14 mouse cellular contexts compared by ENCODE assay signal in genomic region chr12:3810455-3810854, GRCm38 (mm10). TPM values are rescaled to one million over a fixed set of nuclear protein-coding genes. Genes with fewer than 3 reads are reported as not detected.
DNase-seq lines count a peak whose midpoint lies in the region; ATAC-seq and TF ChIP-seq lines count a peak whose summit lies in the region.
"Had no signal": no experiment of that assay in that cellular context is flagged by ENCODE, and none has a peak within 500 bp of the region (broad histone marks: within the 10 kb centered on the region; RNA-seq: fewer than 3 reads in every experiment).

No protein-coding gene starts in this region.

- H3K27ac ChIP-seq in hindbrain, postnatal 0 days: peak overlapping the region; percentile 46; the same call in 1 of the 2 replicates
- no peak overlapping the region for H3K27ac ChIP-seq in hindbrain, embryonic 11.5 days (ENCODE audit: low read depth, low read length)
- peak overlapping the region; percentile 18; the same call in 1 of the 2 replicates for H3K27ac ChIP-seq in midbrain, postnatal 0 days (ENCODE audit: low read depth, low read length)
- no peak overlapping the region for H3K27ac ChIP-seq in midbrain, embryonic 11.5 days (ENCODE audit: low read depth, low read length)
- no peak overlapping the region for H3K27ac ChIP-seq in forebrain, embryonic 12.5 days
- H3K27ac ChIP-seq: midbrain, embryonic 13.5 days had no signal

- no peak for ATAC-seq in hindbrain, postnatal 0 days
- no peak for ATAC-seq in hindbrain, embryonic 11.5 days (ENCODE audit: low FRiP score)
- ATAC-seq in midbrain, postnatal 0 days (ENCODE audit: low FRiP score): no peak
- no peak for ATAC-seq in midbrain, embryonic 11.5 days (ENCODE audit: low FRiP score)
- ATAC-seq in forebrain, embryonic 12.5 days (ENCODE audit: low FRiP score): no peak
- ATAC-seq: activated CD4-positive, CD25-positive, alpha-beta regulatory T cell, adult 4 months; midbrain, embryonic 13.5 days had no signal

- WGBS in hindbrain, postnatal 0 days: 34% methylated on average over 4 of the region's 4 CpGs
- 37% methylated on average over 4 of the region's 4 CpGs for WGBS in hindbrain, embryonic 11.5 days
- 40% methylated on average over 4 of the region's 4 CpGs for WGBS in midbrain, postnatal 0 days
- 49% methylated on average over 3 of the region's 4 CpGs for WGBS in midbrain, embryonic 11.5 days
- WGBS in forebrain, embryonic 12.5 days: 57% methylated on average over 4 of the region's 4 CpGs

- peak; percentile 40 for DNase-seq in cerebellum, adult 9-10 months
- DNase-seq in cerebellum, postnatal 4 days (ENCODE audit: low spot score in 2 of 2): no peak
- no peak for DNase-seq in hindbrain, postnatal 0 days (ENCODE audit: low spot score)
- DNase-seq in hindbrain, embryonic 11.5 days (ENCODE audit: low spot score): no peak
- no peak for DNase-seq in midbrain, postnatal 0 days (ENCODE audit: low spot score)
- DNase-seq in midbrain, embryonic 11.5 days (ENCODE audit: low spot score, missing footprints): no peak
- no peak for DNase-seq in spleen, postnatal 10 days (ENCODE audit: low spot score in 2 of 2)
- DNase-seq: heart, adult 18-20 months; thymus, postnatal 14 days had no signal

- peaks cover 41% of the 10 kb centered on the region for H3K4me1 ChIP-seq in hindbrain, postnatal 0 days (ENCODE audit: insufficient read depth, low read length)
- no peaks in the 10 kb centered on the region; the same call in 1 of the 2 replicates for H3K4me1 ChIP-seq in hindbrain, embryonic 11.5 days (replicated peaks; ENCODE audit: control insufficient read depth, insufficient read depth, low read length)
- H3K4me1 ChIP-seq in midbrain, postnatal 0 days (ENCODE audit: insufficient read depth, low read length): peaks cover 32% of the 10 kb centered on the region
- H3K4me1 ChIP-seq in midbrain, embryonic 11.5 days (ENCODE audit: control insufficient read depth, insufficient read depth, low read length): peaks cover 17% of the 10 kb centered on the region
- peaks cover 49% of the 10 kb centered on the region for H3K4me1 ChIP-seq in forebrain, embryonic 12.5 days

- no peak overlapping the region for H3K9ac ChIP-seq in hindbrain, postnatal 0 days (replicated peaks; ENCODE audit: low read length)
- no peak overlapping the region for H3K9ac ChIP-seq in hindbrain, embryonic 11.5 days (ENCODE audit: low read depth, low read length)
- H3K9ac ChIP-seq in midbrain, postnatal 0 days (replicated peaks; ENCODE audit: low read length, poor library complexity, severe bottlenecking): 0 out of 2 replicates have a peak overlapping the region, but pooled peaks have one; percentile 19
- no peak overlapping the region for H3K9ac ChIP-seq in midbrain, embryonic 11.5 days (ENCODE audit: low read length)
- H3K9ac ChIP-seq in forebrain, embryonic 12.5 days: no peak overlapping the region
- H3K9ac ChIP-seq: midbrain, embryonic 13.5 days had no signal

- H3K36me3 ChIP-seq in hindbrain, postnatal 0 days (ENCODE audit: insufficient read depth, low read length): no peaks in the 10 kb centered on the region
- no peaks in the 10 kb centered on the region for H3K36me3 ChIP-seq in hindbrain, embryonic 11.5 days (ENCODE audit: control insufficient read depth, insufficient read depth, low read length)
- H3K36me3 ChIP-seq in midbrain, postnatal 0 days (ENCODE audit: insufficient read depth, low read length): no peaks in the 10 kb centered on the region
- H3K36me3 ChIP-seq in midbrain, embryonic 11.5 days (ENCODE audit: control insufficient read depth, insufficient read depth, low read length): no peaks in the 10 kb centered on the region
- H3K36me3 ChIP-seq in forebrain, embryonic 12.5 days (replicated peaks): no peaks in the 10 kb centered on the region
- H3K36me3 ChIP-seq: G1E; midbrain, embryonic 13.5 days had no signal

- H3K4me2 ChIP-seq in hindbrain, postnatal 0 days (ENCODE audit: low read depth, low read length): peak overlapping the region; percentile 80; the same call in 1 of the 2 replicates
- no peak overlapping the region for H3K4me2 ChIP-seq in hindbrain, embryonic 11.5 days (replicated peaks; ENCODE audit: low read depth, low read length)
- peak overlapping the region; percentile 18; the same call in 1 of the 2 replicates for H3K4me2 ChIP-seq in midbrain, postnatal 0 days (ENCODE audit: low read depth, low read length, poor library complexity, severe bottlenecking)
- H3K4me2 ChIP-seq in midbrain, embryonic 11.5 days: no peak overlapping the region
- H3K4me2 ChIP-seq in forebrain, embryonic 12.5 days: no peak overlapping the region
- H3K4me2 ChIP-seq: liver, embryonic 11.5 days; midbrain, embryonic 13.5 days had no signal

- H3K27me3 ChIP-seq in hindbrain, postnatal 0 days (ENCODE audit: insufficient read depth, low read length): no peaks in the 10 kb centered on the region
- peaks cover 6% of the 10 kb centered on the region; the same call in 1 of the 2 replicates for H3K27me3 ChIP-seq in hindbrain, embryonic 11.5 days (ENCODE audit: control insufficient read depth, insufficient read depth, low read length)
- H3K27me3 ChIP-seq in midbrain, postnatal 0 days (ENCODE audit: insufficient read depth, low read length): no peaks in the 10 kb centered on the region
- no peaks in the 10 kb centered on the region for H3K27me3 ChIP-seq in midbrain, embryonic 11.5 days (ENCODE audit: control insufficient read depth, insufficient read depth, low read length)
- H3K27me3 ChIP-seq in forebrain, embryonic 12.5 days: peaks cover 14% of the 10 kb centered on the region

- no peak for TF ChIP-seq CTCF in hindbrain, postnatal 0 days (IDR thresholded peaks at IDR 0.05; ENCODE audit: low read depth)
- no peak for TF ChIP-seq CTCF in midbrain, postnatal 0 days (IDR thresholded peaks at IDR 0.05)

- no peak overlapping the region for H3K4me3 ChIP-seq in hindbrain, postnatal 0 days (ENCODE audit: low read length)
- no peak overlapping the region for H3K4me3 ChIP-seq in hindbrain, embryonic 11.5 days (ENCODE audit: low read depth, low read length)
- H3K4me3 ChIP-seq in midbrain, postnatal 0 days (ENCODE audit: low read depth, low read length): no peak overlapping the region
- no peak overlapping the region for H3K4me3 ChIP-seq in midbrain, embryonic 11.5 days (ENCODE audit: low read depth, low read length)
- no peak overlapping the region for H3K4me3 ChIP-seq in forebrain, embryonic 12.5 days (replicated peaks)
- H3K4me3 ChIP-seq: midbrain, embryonic 13.5 days had no signal

- no peaks in the 10 kb centered on the region for H3K9me3 ChIP-seq in hindbrain, postnatal 0 days (ENCODE audit: low read length)
- H3K9me3 ChIP-seq in hindbrain, embryonic 11.5 days (ENCODE audit: control insufficient read depth, low read length): no peaks in the 10 kb centered on the region
- H3K9me3 ChIP-seq in midbrain, postnatal 0 days (ENCODE audit: low read length): no peaks in the 10 kb centered on the region
- H3K9me3 ChIP-seq in midbrain, embryonic 11.5 days (ENCODE audit: control insufficient read depth, low read length): no peaks in the 10 kb centered on the region
- H3K9me3 ChIP-seq in forebrain, embryonic 12.5 days: no peaks in the 10 kb centered on the region
- H3K9me3 ChIP-seq: midbrain, embryonic 13.5 days had no signal

RNA-seq across cellular contexts. Expression of gene Dnmt3a, which starts 4.6 kb away (rescaled TPM):
- 81.8 and 90.3 TPM in 2 replicates for total RNA-seq in hindbrain, postnatal 0 days (2014; rRNA removed)
- 133 and 134 TPM in 2 replicates for polyA plus RNA-seq in hindbrain, postnatal 0 days (2015; fragmentation: Nextera tagmentation; extraction: Ambion mirVana)
- 68.6 and 75.5 TPM in 2 replicates for polyA plus RNA-seq in hindbrain, embryonic 11.5 days (2014; fragmentation: Nextera tagmentation; extraction: Ambion mirVana)
- 88.5 and 101 TPM in 2 replicates for total RNA-seq in midbrain, postnatal 0 days (2014; rRNA removed)
- polyA plus RNA-seq in midbrain, postnatal 0 days (2015; fragmentation: Nextera tagmentation; extraction: Ambion mirVana): 106 and 130 TPM in 2 replicates
- 49.6 and 56.5 TPM in 2 replicates for polyA plus RNA-seq in midbrain, embryonic 11.5 days (2014; fragmentation: Nextera tagmentation; extraction: Ambion mirVana)
- 139 and 146 TPM in 2 replicates for polyA plus RNA-seq in forebrain, embryonic 12.5 days (2016; fragmentation: Nextera tagmentation; extraction: Ambion mirVana)

Comparison
In these comparisons a context has a peak if more than half of its experiments do, and no peak if none do; other contexts are left out.
1. H3K27ac ChIP-seq: peak in hindbrain, postnatal 0 days (single experiment) and midbrain, postnatal 0 days (single experiment); none in hindbrain, embryonic 11.5 days (single experiment), midbrain, embryonic 11.5 days (single experiment) and forebrain, embryonic 12.5 days (single experiment).
2. H3K4me2 ChIP-seq: peak in hindbrain, postnatal 0 days (single experiment) and midbrain, postnatal 0 days (single experiment); none in hindbrain, embryonic 11.5 days (single experiment), midbrain, embryonic 11.5 days (single experiment) and forebrain, embryonic 12.5 days (single experiment).